Mouse (Mus musculus) small intestine, adult 2 months (tissue): ENCODE data around the gene Slc13a3.

Source experiments
- CTCF ChIP-seq: fragments of 200-500 bp; IDR thresholded peaks from 2 replicates; pipeline ENCODE4 v1.5.1; 2012; ENCODE audit warnings: low read depth, mild to moderate bottlenecking, control low read depth, inconsistent platforms, low read length, moderate library complexity, mixed read lengths; ENCODE audit not compliant: insufficient replicate concordance, insufficient read length; ENCODE audit errors: extremely low read depth
- POLR2A ChIP-seq: fragments of 200-500 bp; IDR thresholded peaks from 2 replicates; pipeline ENCODE4 v1.6.1; 2012; ENCODE audit warnings: low read depth, mild to moderate bottlenecking, control low read depth, inconsistent platforms, low read length, moderate library complexity

DNA sequence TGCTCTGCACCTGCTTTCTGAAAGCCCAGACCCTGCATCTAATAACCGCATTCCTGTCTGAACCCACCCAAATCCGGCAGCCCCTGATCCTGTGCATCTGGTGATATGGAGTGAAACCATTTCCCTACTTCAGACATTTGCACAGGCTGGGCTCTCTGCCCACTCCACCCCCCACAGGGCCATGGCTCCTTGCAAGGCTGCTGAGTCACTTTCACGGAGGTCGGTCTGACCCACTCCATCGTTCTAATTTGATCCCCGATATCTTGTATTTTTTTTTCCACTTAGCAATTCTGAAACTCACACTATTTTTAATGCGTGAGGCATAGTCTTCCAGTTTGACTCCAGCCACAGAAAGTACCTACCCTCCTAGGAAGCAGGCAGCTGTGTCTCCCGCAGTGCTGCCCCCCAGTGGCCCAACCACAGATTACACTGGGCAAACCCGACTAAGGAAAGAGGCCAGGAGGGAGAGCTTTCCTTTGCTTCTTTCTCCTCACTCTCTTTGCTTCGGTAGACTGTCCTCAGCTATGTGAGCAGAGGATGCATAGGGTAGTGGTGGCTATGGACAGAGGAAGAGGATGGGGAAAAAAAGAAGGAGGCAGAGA lies 65.2 kb downstream of the Slc13a3 start:
- TF ChIP-seq CTCF (peak; percentile 82; the same call in 1 of the 2 replicates), POLR2A (no peak)
